Mouse (Mus musculus) urinary bladder, postnatal 10 days (tissue): Measurements from ENCODE around the gene Gm9903.
A peak's percentile ranks its signal among the peaks of the same experiment; 100 is the strongest.

ENCODE experiments used
- DNase-seq: peaks from one replicate; pipeline ENCODE4 v3.0.0; 2022; ENCODE audit warnings: low spot score

The Gm9903 gene

GRCm38 (mm10) chr5:33651017-33651416, 21.3 kb downstream of the Gm9903 start:
- no peak for DNase-seq

GRCm38 (mm10) chr5:33651541-33651920, 21.8 kb downstream of the Gm9903 start:
- DNase-seq = no peak

GRCm38 (mm10) chr5:33651921-33652782, 22.4 kb downstream of the Gm9903 start, which contains the start of gene Slbp:
Slbp (minus strand) TSS chr5:33652574.
- peak; percentile 77 for DNase-seq

GRCm38 (mm10) chr5:33652783-33653173, 23.1 kb downstream of the Gm9903 start:
- DNase-seq = no peak

GRCm38 (mm10) chr5:33654424-33654823, 24.7 kb downstream of the Gm9903 start:
- no peak for DNase-seq

GRCm38 (mm10) chr5:33655251-33655840, 25.6 kb downstream of the Gm9903 start:
- DNase-seq = no peak

- no peak for DNase-seq
Observed at GRCm38 (mm10) chr5:33656739-33657138, 27.0 kb downstream of the Gm9903 start.

GRCm38 (mm10) chr5:33657251-33657786, 27.6 kb downstream of the Gm9903 start:
- DNase-seq = no peak

GRCm38 (mm10) chr5:33657787-33658663, 28.3 kb downstream of the Gm9903 start, which contains the start of the genes Tacc3 and Tmem129:
Tacc3 (plus strand) TSS chr5:33658128.
Tmem129 (minus strand) TSS chr5:33658416.
- DNase-seq = peak; percentile 87

GRCm38 (mm10) chr5:33658664-33659050, 28.9 kb downstream of the Gm9903 start:
- no peak for DNase-seq

GRCm38 (mm10) chr5:33668223-33668622, 38.5 kb downstream of the Gm9903 start:
- DNase-seq = no peak

- no peak for DNase-seq
Observed at GRCm38 (mm10) chr5:33671659-33672058, 41.9 kb downstream of the Gm9903 start.

GRCm38 (mm10) chr5:33674439-33674838, 44.7 kb downstream of the Gm9903 start:
- no peak for DNase-seq

GRCm38 (mm10) chr5:33675964-33676363, 46.2 kb downstream of the Gm9903 start:
- no peak for DNase-seq

GRCm38 (mm10) chr5:33678244-33678643, 48.5 kb downstream of the Gm9903 start:
- no peak for DNase-seq

GRCm38 (mm10) chr5:33681044-33681443, 51.3 kb downstream of the Gm9903 start:
- DNase-seq = no peak
